Mouse (Mus musculus): Measurements from ENCODE around the gene Nsun2. TPM values are rescaled to one million over a fixed set of nuclear protein-coding genes. Genes with fewer than 3 reads are reported as not detected.

Nsun2 gene
- 125 and 150 TPM in 2 replicates for polyA plus RNA-seq (2016; fragmentation: Nextera tagmentation; extraction: Ambion mirVana)

DNA sequence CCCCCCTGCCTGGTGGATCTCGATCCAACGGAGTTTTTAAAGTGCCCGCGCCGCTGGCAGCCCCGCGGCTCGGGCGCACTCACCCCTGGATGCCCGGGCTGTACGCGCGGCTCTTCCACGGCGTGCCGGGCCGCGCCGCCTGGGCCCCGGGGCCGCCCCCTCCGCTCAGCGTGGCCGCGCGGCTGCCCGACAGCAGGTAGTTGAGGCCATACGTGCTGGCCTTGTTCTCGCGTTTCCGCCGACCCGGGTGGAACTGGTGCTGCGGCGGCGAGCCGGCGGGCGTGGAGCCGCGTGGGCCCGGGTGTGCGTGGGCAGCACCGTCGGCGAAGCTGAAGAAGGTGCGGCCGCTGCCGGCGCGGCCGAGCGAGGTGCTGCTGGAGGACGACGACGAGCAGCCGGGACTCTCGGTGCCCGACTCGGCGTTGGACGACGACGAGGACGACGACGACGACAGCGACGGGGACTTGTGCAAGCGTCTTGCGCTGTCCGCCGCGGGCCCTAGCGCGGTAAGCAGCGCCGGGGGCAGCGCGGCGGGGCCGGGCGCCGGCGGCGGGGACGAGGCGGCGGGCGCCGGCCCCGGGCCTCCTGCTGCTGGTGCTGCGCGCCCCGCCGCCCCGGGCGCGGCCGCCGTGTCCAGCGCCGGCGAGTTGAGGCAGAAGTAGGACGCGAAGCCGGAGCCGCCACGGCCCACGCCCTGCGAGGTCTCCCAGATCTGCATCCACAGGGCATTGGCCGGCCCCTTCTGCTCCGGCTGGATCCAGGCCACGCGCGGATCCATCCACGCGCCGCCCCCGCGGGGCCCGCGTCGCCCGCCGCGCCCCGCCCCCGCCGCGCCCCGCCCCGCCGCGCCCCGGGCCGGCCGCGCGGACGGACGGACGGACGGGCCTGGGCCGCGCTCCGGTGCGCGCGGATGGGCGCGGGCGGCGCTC, at the start of gene Nsun2:
Gene Nsun2, plus strand, starts transcription at position 342 of the 929 bp plus-strand sequence.
- peak; percentile 58 for DNase-seq (ENCODE audit: low spot score)
- WGBS, result 5% methylated on average over 152 of the region's 155 CpGs
- Histone ChIP-seq H3K36me3 (peaks cover 26% of the 10 kb centered on the region), H3K27me3 (ENCODE audit: low read depth, poor library complexity, severe bottlenecking) (no peaks in the 10 kb centered on the region), H3K4me1 (peaks cover 62% of the 10 kb centered on the region), H3K4me3 (peak within 1 kb of the TSS; percentile 98), H3K9me3 (replicated peaks) (no peaks in the 10 kb centered on the region), H3K27ac (replicated peaks) (peak within 1 kb of the TSS; percentile 99)

DNA sequence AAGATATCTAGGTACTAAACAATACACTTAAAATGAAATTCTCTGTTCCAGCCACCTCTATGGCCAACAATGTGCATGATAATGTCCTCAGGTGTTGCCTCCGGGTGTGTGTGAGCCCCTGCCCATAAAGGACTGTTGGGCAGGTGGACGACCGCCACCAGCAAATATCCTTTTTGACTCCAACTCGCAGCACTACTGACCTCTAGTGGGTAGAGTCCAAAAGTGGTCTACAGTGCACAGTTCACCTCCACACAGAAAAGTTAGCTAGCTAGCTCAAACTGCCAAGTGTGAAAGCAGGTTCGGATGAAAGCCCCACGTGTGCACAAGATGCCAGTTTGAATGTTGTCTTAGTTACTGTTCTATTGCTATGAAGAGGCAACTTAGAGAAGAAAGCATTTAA, 48.2 kb upstream of the Nsun2 start:
- WGBS, result 20% methylated on average over 6 of the region's 6 CpGs
- Histone ChIP-seq H3K27ac (replicated peaks) (no peak overlapping the region), H3K36me3 (no peaks in the 10 kb centered on the region), H3K4me1 (peaks cover 50% of the 10 kb centered on the region), H3K27me3 (ENCODE audit: low read depth, poor library complexity, severe bottlenecking) (peaks cover 98% of the 10 kb centered on the region), H3K9me3 (replicated peaks) (no peaks in the 10 kb centered on the region), H3K4me3 (no peak overlapping the region)
- peak; percentile 37 for DNase-seq (ENCODE audit: low spot score)

DNA sequence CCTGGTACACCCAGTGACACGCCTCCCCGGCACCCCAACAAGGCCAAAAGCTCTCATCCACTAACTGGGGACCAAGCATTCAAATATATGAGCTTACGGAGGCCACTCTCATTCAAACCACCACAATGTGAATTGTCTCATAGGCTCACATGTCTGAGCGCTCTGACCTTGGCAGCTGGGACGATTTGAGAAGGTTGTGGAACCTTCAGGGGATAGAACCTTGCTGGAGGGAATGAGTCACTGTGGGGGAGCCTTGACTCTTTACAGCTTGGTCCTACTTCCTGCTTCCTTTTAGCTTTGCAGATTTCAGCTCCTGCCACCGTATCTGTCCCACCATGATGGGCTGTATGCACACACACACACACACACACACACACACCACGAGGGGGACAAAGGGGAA, 47.7 kb upstream of the Nsun2 start:
- H3K4me3 ChIP-seq, result no peak overlapping the region
- no peaks in the 10 kb centered on the region for H3K9me3 ChIP-seq (replicated peaks)
- H3K27ac ChIP-seq (replicated peaks), result no peak overlapping the region
- H3K36me3 ChIP-seq, result no peaks in the 10 kb centered on the region
- DNase-seq (ENCODE audit: low spot score), result no peak
- 75% methylated on average over 7 of the region's 7 CpGs for WGBS
- H3K4me1 ChIP-seq, result peaks cover 48% of the 10 kb centered on the region
- peaks cover 93% of the 10 kb centered on the region for H3K27me3 ChIP-seq (ENCODE audit: low read depth, poor library complexity, severe bottlenecking)

DNA sequence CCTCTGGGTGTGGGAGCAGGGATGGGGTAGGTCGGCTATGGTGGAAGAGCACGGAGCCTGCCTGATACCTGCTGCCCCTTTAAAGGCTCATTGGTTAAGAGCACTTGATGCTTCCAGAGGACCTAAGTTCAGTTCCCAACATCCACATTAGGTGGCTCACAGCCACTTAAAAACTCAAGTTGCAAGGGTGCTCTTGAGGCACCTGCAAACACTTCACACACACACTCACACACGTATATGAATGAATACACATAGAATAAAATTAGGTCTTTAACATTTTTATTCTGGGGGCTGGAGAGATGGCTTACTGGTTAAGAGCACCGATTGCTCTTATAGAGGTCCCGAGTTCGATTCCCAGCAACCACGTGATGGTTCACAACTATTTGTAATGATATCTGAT, 46.4 kb upstream of the Nsun2 start:
- no peak for DNase-seq (ENCODE audit: low spot score)
- Histone ChIP-seq H3K9me3 (replicated peaks) (no peaks in the 10 kb centered on the region), H3K36me3 (no peaks in the 10 kb centered on the region), H3K4me1 (peaks cover 35% of the 10 kb centered on the region), H3K27ac (replicated peaks) (no peak overlapping the region), H3K27me3 (ENCODE audit: low read depth, poor library complexity, severe bottlenecking) (peaks cover 80% of the 10 kb centered on the region), H3K4me3 (no peak overlapping the region; the same call in 1 of the 2 replicates)
- 82% methylated on average over 7 of the region's 7 CpGs for WGBS

DNA sequence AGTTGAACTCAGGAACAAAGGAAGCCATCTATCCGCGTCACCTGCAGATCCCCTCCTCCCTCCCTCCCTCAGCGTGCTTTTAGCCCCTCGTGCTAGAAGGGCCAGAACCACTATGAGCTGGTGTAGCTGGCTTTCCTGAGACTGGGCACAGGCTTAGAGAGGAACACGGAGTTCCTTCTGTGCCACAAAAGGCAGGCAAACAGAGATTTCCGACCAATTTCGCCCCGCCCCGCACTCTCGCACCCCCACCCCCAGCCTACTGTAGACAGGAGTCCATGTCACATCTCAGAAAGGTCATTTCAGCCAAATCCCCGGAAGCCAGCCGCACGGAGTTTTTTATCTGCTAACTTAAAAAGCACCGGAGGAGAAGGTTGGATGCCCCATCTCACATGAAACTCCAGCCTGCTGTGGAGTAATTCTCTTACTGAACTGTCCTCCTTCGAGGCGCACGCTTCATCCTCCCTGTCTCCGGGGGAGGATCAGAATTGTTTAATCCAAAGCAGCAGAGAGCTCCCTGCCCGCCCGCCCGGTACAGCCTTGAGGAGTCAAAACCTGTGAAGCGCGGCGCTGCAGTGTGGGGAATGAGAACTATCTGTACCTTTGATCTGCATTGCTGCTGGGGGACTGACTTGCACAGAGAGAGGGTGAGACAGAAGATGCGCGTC, 45.8 kb upstream of the Nsun2 start:
- Histone ChIP-seq H3K4me1 (peaks cover 30% of the 10 kb centered on the region), H3K36me3 (no peaks in the 10 kb centered on the region), H3K27me3 (ENCODE audit: low read depth, poor library complexity, severe bottlenecking) (peaks cover 74% of the 10 kb centered on the region), H3K27ac (replicated peaks) (no peak overlapping the region), H3K4me3 (peak overlapping the region; percentile 45), H3K9me3 (replicated peaks) (no peaks in the 10 kb centered on the region)
- under 1% methylated on average over 26 of the region's 26 CpGs for WGBS
- DNase-seq (ENCODE audit: low spot score), result peak; percentile 34

DNA sequence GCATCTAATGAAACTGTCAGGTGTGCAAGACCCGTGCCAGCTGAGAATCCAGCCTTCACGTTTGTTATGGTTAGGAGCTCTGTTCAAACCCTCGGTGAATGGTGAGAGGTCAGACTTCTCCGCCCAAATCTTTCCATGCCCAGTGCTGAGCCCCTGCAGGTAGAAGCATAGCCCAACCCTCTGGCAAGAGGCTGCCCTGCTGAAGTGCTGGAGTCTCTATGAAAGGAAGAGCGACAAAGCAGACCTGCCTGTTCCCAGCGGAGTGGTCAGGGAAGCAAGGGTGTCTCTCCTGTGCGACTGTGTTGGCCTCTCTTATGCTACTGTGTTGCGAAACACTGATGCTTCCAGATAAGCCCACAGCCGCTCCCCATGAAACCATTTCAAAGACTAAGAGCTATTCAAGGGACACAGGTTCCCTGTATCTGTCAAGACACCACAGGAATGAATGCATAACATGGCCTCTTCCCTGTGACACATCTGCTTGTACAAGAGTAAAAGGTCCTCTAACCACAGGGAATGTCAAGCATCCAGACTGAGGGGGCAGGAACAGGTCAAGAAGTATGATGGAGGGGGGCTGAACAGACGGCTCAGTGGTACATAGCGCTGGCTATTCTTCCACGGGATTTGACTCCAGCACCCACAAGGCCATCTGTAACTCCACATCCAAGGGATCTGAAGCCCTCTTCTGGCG, 44.8 kb upstream of the Nsun2 start:
- 39% methylated on average over 13 of the region's 13 CpGs for WGBS
- no peak for DNase-seq (ENCODE audit: low spot score)
- Histone ChIP-seq H3K9me3 (replicated peaks) (no peaks in the 10 kb centered on the region), H3K36me3 (no peaks in the 10 kb centered on the region), H3K27me3 (ENCODE audit: low read depth, poor library complexity, severe bottlenecking) (peaks cover 64% of the 10 kb centered on the region), H3K27ac (replicated peaks) (no peak overlapping the region), H3K4me3 (peak overlapping the region; percentile 45), H3K4me1 (peaks cover 29% of the 10 kb centered on the region)

DNA sequence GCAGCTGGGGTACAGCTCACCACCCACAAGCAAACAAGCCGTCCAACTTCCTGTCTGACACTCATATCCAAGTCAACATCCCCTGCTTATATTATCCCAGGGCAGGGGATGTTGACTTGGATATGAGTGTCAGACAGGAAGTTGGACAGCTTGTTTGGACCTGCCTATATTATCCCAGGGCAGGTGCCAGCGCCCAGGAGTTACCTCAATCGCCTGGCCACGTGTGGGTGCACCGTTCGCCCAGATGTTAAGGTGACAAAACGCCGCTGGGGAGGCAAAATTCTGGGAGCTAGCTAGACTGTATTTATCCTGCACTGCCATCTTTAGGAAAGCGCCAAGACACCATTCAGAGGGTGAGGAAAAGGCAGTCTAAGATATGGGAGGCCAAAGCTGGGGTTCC, 43.8 kb upstream of the Nsun2 start:
- Histone ChIP-seq H3K4me1 (peaks cover 29% of the 10 kb centered on the region), H3K4me3 (no peak overlapping the region), H3K9me3 (replicated peaks) (no peaks in the 10 kb centered on the region), H3K27ac (replicated peaks) (no peak overlapping the region), H3K36me3 (no peaks in the 10 kb centered on the region), H3K27me3 (ENCODE audit: low read depth, poor library complexity, severe bottlenecking) (peaks cover 55% of the 10 kb centered on the region)
- WGBS, result 88% methylated on average over 9 of the region's 9 CpGs
- no peak for DNase-seq (ENCODE audit: low spot score)

DNA sequence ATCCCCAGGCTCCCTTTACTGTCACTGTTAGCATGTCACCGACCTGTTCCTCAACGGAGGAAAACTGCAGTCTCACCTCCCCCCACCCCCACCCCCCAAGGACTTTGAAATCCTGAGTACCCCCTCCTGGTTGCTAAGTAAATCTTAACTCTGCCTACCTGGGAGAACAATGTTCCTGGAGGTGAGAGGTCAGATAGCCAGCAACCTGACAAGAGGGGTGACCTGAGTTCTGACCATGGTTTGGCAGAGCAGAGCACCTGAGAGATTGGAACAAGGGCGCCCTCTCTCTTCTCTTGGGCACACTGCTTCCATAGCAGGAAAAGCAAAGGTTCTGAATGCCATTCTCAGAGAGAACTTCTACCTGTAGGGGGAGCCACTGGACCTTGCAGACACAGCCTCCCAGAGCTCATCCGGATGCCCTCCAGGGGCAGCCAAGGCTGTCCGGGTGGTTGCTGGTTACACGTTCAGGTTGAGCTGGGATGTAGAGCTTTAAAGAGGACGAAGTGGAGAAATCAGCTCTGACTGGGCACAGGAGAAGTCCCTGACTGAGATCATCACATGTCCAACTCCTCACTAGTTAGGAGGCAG, 40.6 kb upstream of the Nsun2 start:
- 30% methylated on average over 7 of the region's 7 CpGs for WGBS
- DNase-seq (ENCODE audit: low spot score), result peak; percentile 43
- peaks cover 23% of the 10 kb centered on the region for H3K27me3 ChIP-seq (ENCODE audit: low read depth, poor library complexity, severe bottlenecking)
- H3K4me3 ChIP-seq, result no peak overlapping the region
- no peaks in the 10 kb centered on the region for H3K9me3 ChIP-seq (replicated peaks)
- H3K36me3 ChIP-seq, result peaks cover 23% of the 10 kb centered on the region
- no peak overlapping the region for H3K27ac ChIP-seq (replicated peaks)
- peaks cover 9% of the 10 kb centered on the region for H3K4me1 ChIP-seq

DNA sequence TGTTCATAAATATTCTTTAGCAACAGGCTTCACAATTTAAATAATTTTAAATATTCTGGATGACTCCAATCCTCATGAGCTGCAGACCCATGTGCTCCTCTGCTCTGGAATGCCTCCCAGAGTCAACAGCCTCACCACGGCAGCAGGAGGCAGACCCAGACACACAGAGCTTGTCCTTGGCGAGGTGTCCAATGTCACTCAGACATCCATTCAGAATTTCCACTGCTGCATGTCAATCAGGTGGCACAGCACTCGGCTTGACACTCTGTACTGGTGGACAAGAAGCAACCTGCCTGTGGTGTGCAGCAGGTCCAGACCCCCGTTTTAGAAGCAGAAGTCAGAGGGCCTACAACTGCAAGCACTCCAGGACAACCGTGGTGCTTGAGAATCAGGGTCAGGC, 35.3 kb upstream of the Nsun2 start:
- Histone ChIP-seq H3K27me3 (ENCODE audit: low read depth, poor library complexity, severe bottlenecking) (no peaks in the 10 kb centered on the region), H3K27ac (replicated peaks) (no peak overlapping the region), H3K36me3 (peaks cover 76% of the 10 kb centered on the region), H3K9me3 (replicated peaks) (no peaks in the 10 kb centered on the region), H3K4me1 (no peaks in the 10 kb centered on the region), H3K4me3 (no peak overlapping the region)
- no peak for DNase-seq (ENCODE audit: low spot score)
- WGBS, result 91% methylated on average over 5 of the region's 5 CpGs

GRCm38 (mm10) chr13:69502157-69502750, 31.3 kb upstream of the Nsun2 start:
- Histone ChIP-seq H3K27me3 (ENCODE audit: low read depth, poor library complexity, severe bottlenecking) (no peaks in the 10 kb centered on the region), H3K9me3 (replicated peaks) (no peaks in the 10 kb centered on the region), H3K36me3 (peaks cover 100% of the 10 kb centered on the region), H3K27ac (replicated peaks) (no peak overlapping the region), H3K4me1 (no peaks in the 10 kb centered on the region), H3K4me3 (no peak overlapping the region)
- DNase-seq (ENCODE audit: low spot score), result no peak
- WGBS, result 96% methylated on average over 14 of the region's 14 CpGs

- no peaks in the 10 kb centered on the region for H3K4me1 ChIP-seq
- no peak overlapping the region for H3K27ac ChIP-seq (replicated peaks)
- no peaks in the 10 kb centered on the region for H3K27me3 ChIP-seq (ENCODE audit: low read depth, poor library complexity, severe bottlenecking)
- no peak for DNase-seq (ENCODE audit: low spot score)
- H3K9me3 ChIP-seq (replicated peaks), result no peaks in the 10 kb centered on the region
- WGBS, result 85% methylated on average over 5 of the region's 5 CpGs
- no peak overlapping the region for H3K4me3 ChIP-seq
- H3K36me3 ChIP-seq, result peaks cover 100% of the 10 kb centered on the region
Observed at GRCm38 (mm10) chr13:69502863-69503262, 30.7 kb upstream of the Nsun2 start.

All from midbrain, embryonic 10.5 days (tissue).